ENCODE assay signal across 7 mouse cellular contexts in the genomic region with DNA sequence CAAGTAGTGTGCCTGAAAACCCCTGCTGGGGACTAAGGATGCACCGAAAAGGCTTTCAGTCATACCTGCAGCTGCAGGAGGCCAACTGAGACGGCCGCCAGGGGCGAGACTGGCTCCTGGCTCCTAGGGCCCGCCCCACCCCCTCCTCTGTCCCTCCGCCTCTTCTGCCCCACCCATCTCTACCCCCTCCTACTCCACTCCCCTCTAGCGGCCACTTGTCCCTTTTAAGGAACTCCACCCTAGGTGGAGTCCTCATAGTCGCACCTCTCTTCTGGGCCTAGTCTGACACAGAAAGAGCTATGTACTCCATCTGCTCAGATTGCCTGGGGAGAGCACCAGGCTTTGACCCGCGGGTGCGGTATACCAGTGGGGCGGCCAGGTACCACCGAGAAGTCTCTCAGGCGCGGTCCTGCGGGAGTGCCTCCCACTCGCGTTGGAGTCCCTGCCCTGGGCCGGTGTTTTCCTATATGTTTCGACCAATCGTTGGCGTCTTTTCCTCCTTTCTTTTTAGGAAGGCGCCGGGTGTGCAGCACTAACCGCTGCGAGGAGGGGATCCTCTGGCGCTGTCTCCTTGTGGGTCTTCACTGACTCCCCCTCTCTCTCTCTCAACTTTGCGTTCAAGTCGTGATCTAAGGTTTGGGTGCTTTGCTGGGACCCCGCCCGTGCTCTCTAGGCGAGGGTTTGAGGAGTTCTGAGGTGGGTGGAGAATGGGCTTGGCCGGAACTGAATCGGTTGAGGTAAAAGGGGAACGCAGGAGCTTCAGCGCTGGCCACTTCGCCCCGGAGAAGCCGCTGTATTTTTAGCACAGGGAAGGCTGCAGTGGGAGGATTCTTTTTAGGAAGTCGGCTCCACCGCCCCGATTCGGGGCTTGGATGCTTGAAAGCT.
A peak's percentile ranks its signal among the peaks of the same experiment; 100 is the strongest.
DNase-seq lines count a peak whose midpoint lies in the region; ATAC-seq and TF ChIP-seq lines count a peak whose summit lies in the region.

No protein-coding gene starts in this region.

- ATAC-seq in intestine, embryonic 15.5 days = peak; percentile 85
- ATAC-seq in limb, embryonic 13.5 days (ENCODE audit: low FRiP score, low read depth) = peak; percentile 79
- peak; percentile 79 for ATAC-seq in midbrain, embryonic 12.5 days (ENCODE audit: low FRiP score, low read depth)

- H3K27me3 ChIP-seq in intestine, embryonic 15.5 days (replicated peaks) = peaks cover 4% of the 10 kb centered on the region; the same call in 1 of the 2 replicates
- H3K27me3 ChIP-seq in limb, embryonic 13.5 days = peaks cover 34% of the 10 kb centered on the region
- H3K27me3 ChIP-seq in midbrain, embryonic 12.5 days = peaks cover 15% of the 10 kb centered on the region

- no peaks in the 10 kb centered on the region for H3K36me3 ChIP-seq in intestine, embryonic 15.5 days
- H3K36me3 ChIP-seq in limb, embryonic 13.5 days = no peaks in the 10 kb centered on the region
- no peaks in the 10 kb centered on the region for H3K36me3 ChIP-seq in midbrain, embryonic 12.5 days

- peak overlapping the region; percentile 71 for H3K4me3 ChIP-seq in cortical plate, adult 2 months (ENCODE audit: insufficient read depth, low read length)
- H3K4me3 ChIP-seq in intestine, embryonic 15.5 days (replicated peaks) = peak overlapping the region; percentile 43
- H3K4me3 ChIP-seq in limb, embryonic 13.5 days = peak overlapping the region; percentile 48
- H3K4me3 ChIP-seq in midbrain, embryonic 12.5 days = peak overlapping the region; percentile 47

- peak; percentile 34 for DNase-seq in adrenal gland, adult 2 months
- DNase-seq in gastrocnemius, postnatal 25 days = peak; percentile 9
- DNase-seq in skeletal muscle tissue, adult 2 months (ENCODE audit: low read depth, low spot score) = peak; percentile 1

- H3K4me2 ChIP-seq in intestine, embryonic 15.5 days (replicated peaks) = peak overlapping the region; percentile 68
- peak overlapping the region; percentile 69 for H3K4me2 ChIP-seq in limb, embryonic 13.5 days (replicated peaks)
- H3K4me2 ChIP-seq in midbrain, embryonic 12.5 days (replicated peaks) = peak overlapping the region; percentile 65

- TF ChIP-seq POLR2A in cortical plate, adult 2 months (IDR thresholded peaks at IDR 0.05; ENCODE audit: extremely low read depth, insufficient read depth, low read length) = no peak

- H3K27ac ChIP-seq in cortical plate, adult 2 months (ENCODE audit: insufficient read depth, low read length) = peak overlapping the region; percentile 33; the same call in 1 of the 2 replicates
- H3K27ac ChIP-seq in intestine, embryonic 15.5 days = no peak overlapping the region
- no peak overlapping the region for H3K27ac ChIP-seq in limb, embryonic 13.5 days
- no peak overlapping the region for H3K27ac ChIP-seq in midbrain, embryonic 12.5 days (replicated peaks)

- no peaks in the 10 kb centered on the region for H3K4me1 ChIP-seq in cortical plate, adult 2 months (ENCODE audit: control insufficient read depth, insufficient read depth, low read length)
- H3K4me1 ChIP-seq in intestine, embryonic 15.5 days (replicated peaks) = no peaks in the 10 kb centered on the region
- H3K4me1 ChIP-seq in limb, embryonic 13.5 days = peaks cover 6% of the 10 kb centered on the region; the same call in 1 of the 2 replicates
- 0 out of 2 replicates have a peak, but pooled peaks cover 3% of the 10 kb centered on the region for H3K4me1 ChIP-seq in midbrain, embryonic 12.5 days

- peak overlapping the region; percentile 36 for H3K9ac ChIP-seq in intestine, embryonic 15.5 days
- H3K9ac ChIP-seq in limb, embryonic 13.5 days = peak overlapping the region; percentile 55
- H3K9ac ChIP-seq in midbrain, embryonic 12.5 days (replicated peaks) = peak overlapping the region; percentile 56; the same call in 1 of the 2 replicates

- no peaks in the 10 kb centered on the region for H3K9me3 ChIP-seq in intestine, embryonic 15.5 days
- no peaks in the 10 kb centered on the region for H3K9me3 ChIP-seq in limb, embryonic 13.5 days
- H3K9me3 ChIP-seq in midbrain, embryonic 12.5 days = no peaks in the 10 kb centered on the region

- 16% methylated on average over 42 of the region's 43 CpGs for WGBS in intestine, embryonic 15.5 days
- 10% methylated on average over 43 of the region's 43 CpGs for WGBS in limb, embryonic 13.5 days
- 16% methylated on average over 41 of the region's 43 CpGs for WGBS in midbrain, embryonic 12.5 days

- no peak for TF ChIP-seq CTCF in cortical plate, adult 2 months (IDR thresholded peaks at IDR 0.05; ENCODE audit: extremely low read depth, insufficient read depth, low read length)
